Mouse (Mus musculus) limb, embryonic 11.5 days (tissue): ENCODE results near the gene Skida1. TPM values are rescaled to one million over a fixed set of nuclear protein-coding genes. Genes with fewer than 3 reads are reported as not detected.
A peak's percentile ranks its signal among the peaks of the same experiment; 100 is the strongest.

Experiments used
- ATAC-seq: fragments of 200-750 bp; cut with Nextera tagmentation; 2 replicates; pipeline ENCODE4 v1.8.0; 2017; ENCODE audit warnings: low read depth; ENCODE audit not compliant: insufficient number of reproducible peaks, low FRiP score, low TSS enrichment
- DNase-seq: peaks from one replicate; pipeline ENCODE4 v3.0.0-alpha.2; 2015; ENCODE audit warnings: low spot score
- H3K27ac ChIP-seq: fragments of 300-500 bp; sonication (generic); replicated peaks from 2 replicates; pipeline ENCODE4 v1.5.1; 2014; ENCODE audit warnings: low read depth, mild to moderate bottlenecking, low read length
- H3K27me3 ChIP-seq: fragments of 300-500 bp; sonication (generic); 2 replicates; pipeline ENCODE4 v1.6.1; 2014; ENCODE audit warnings: mild to moderate bottlenecking, low read length, mixed read lengths; ENCODE audit not compliant: control insufficient read depth, insufficient read depth
- H3K36me3 ChIP-seq: fragments of 300-500 bp; sonication (generic); 2 replicates; pipeline ENCODE4 v1.6.1; 2014; ENCODE audit warnings: mild to moderate bottlenecking, low read length, moderate library complexity, mixed read lengths; ENCODE audit not compliant: control insufficient read depth, insufficient read depth
- H3K4me1 ChIP-seq: fragments of 300-500 bp; sonication (generic); 2 replicates; pipeline ENCODE4 v1.6.1; 2014; ENCODE audit warnings: low read length, mixed read lengths; ENCODE audit not compliant: control insufficient read depth, insufficient read depth
- H3K4me2 ChIP-seq: fragments of 300-500 bp; sonication (generic); 2 replicates; pipeline ENCODE4 v1.6.1; 2014; ENCODE audit warnings: low read depth, mild to moderate bottlenecking, moderate library complexity; ENCODE audit not compliant: severe bottlenecking
- H3K4me3 ChIP-seq: fragments of 300-500 bp; sonication (generic); 2 replicates; pipeline ENCODE4 v1.5.1; 2014; ENCODE audit warnings: low read depth, low read length
- H3K9ac ChIP-seq: fragments of 300-500 bp; sonication (generic); 2 replicates; pipeline ENCODE4 v1.6.1; 2014; ENCODE audit warnings: mild to moderate bottlenecking, low read length
- H3K9me3 ChIP-seq: fragments of 300-500 bp; sonication (generic); 2 replicates; pipeline ENCODE4 v1.6.1; 2016; ENCODE audit warnings: low read length; ENCODE audit not compliant: control insufficient read depth
- WGBS: fragments of 180-500 bp; shearing (Covaris S2); extraction: QIAGEN DNeasy Blood & Tissue Kit; methylation state at CpG from one replicate; pipeline ENCODE4 v1.1.7; 2014; 5-methylcytosine and 5-hydroxymethylcytosine counted together
- polyA plus RNA-seq: library from polyadenylated mRNA; unstranded; fragments of >200 nt; fragmentation: Nextera tagmentation; extraction: Ambion mirVana; gene quantifications from 2 replicates; pipeline ENCODE4 v1.2.1, GENCODE M21; 2014

Skida1 gene
- polyA plus RNA-seq, 1 experiment from 2014 or later = 11.7 TPM

- no peaks in the 10 kb centered on the region for H3K9me3 ChIP-seq
- DNase-seq = no peak
- H3K4me3 ChIP-seq = no peak overlapping the region
- H3K36me3 ChIP-seq = no peaks in the 10 kb centered on the region
- 68% methylated on average over 5 of the region's 5 CpGs for WGBS
- peaks cover 5% of the 10 kb centered on the region; the same call in 1 of the 2 replicates for H3K4me1 ChIP-seq
- ATAC-seq = no peak
- H3K27me3 ChIP-seq = no peaks in the 10 kb centered on the region
- H3K27ac ChIP-seq = no peak overlapping the region
- peak overlapping the region; percentile 90; the same call in 1 of the 2 replicates for H3K4me2 ChIP-seq
- H3K9ac ChIP-seq = no peak overlapping the region
Measured at GRCm38 (mm10) chr2:18025116-18025515, 23.7 kb downstream of the Skida1 start.

- no peaks in the 10 kb centered on the region for H3K9me3 ChIP-seq
- ATAC-seq = no peak
- H3K4me3 ChIP-seq = no peak overlapping the region
- H3K9ac ChIP-seq = no peak overlapping the region
- no peak for DNase-seq
- H3K4me1 ChIP-seq = peaks cover 3% of the 10 kb centered on the region; the same call in 1 of the 2 replicates
- no peak overlapping the region for H3K4me2 ChIP-seq
- no peak overlapping the region for H3K27ac ChIP-seq
- H3K36me3 ChIP-seq = no peaks in the 10 kb centered on the region
- no peaks in the 10 kb centered on the region for H3K27me3 ChIP-seq
- 39% methylated on average over 1 of the region's 1 CpGs for WGBS
Measured at GRCm38 (mm10) chr2:18022886-18023285, 26.0 kb downstream of the Skida1 start.

GRCm38 (mm10) chr2:18019122-18019521, 29.7 kb downstream of the Skida1 start:
- 82% methylated on average over 1 of the region's 1 CpGs for WGBS

GRCm38 (mm10) chr2:18017321-18017720, 31.5 kb downstream of the Skida1 start:
- no peak overlapping the region for H3K27ac ChIP-seq
- H3K4me3 ChIP-seq = no peak overlapping the region
- no peaks in the 10 kb centered on the region for H3K27me3 ChIP-seq
- 91% methylated on average over 6 of the region's 6 CpGs for WGBS
- H3K4me2 ChIP-seq = no peak overlapping the region
- no peaks in the 10 kb centered on the region for H3K4me1 ChIP-seq
- H3K36me3 ChIP-seq = no peaks in the 10 kb centered on the region
- H3K9ac ChIP-seq = no peak overlapping the region
- no peaks in the 10 kb centered on the region for H3K9me3 ChIP-seq
- no peak for ATAC-seq
- no peak for DNase-seq

More at GRCm38 (mm10) chr2:18019122-18019521, 29.7 kb downstream of the Skida1 start:
- H3K9me3 ChIP-seq = no peaks in the 10 kb centered on the region
- H3K9ac ChIP-seq = no peak overlapping the region
- no peak for DNase-seq
- H3K4me3 ChIP-seq = no peak overlapping the region
- no peak overlapping the region for H3K27ac ChIP-seq
- H3K4me2 ChIP-seq = no peak overlapping the region
- no peaks in the 10 kb centered on the region for H3K27me3 ChIP-seq
- no peaks in the 10 kb centered on the region for H3K4me1 ChIP-seq
- no peaks in the 10 kb centered on the region for H3K36me3 ChIP-seq
- no peak for ATAC-seq

- no peak for ATAC-seq
Measured at GRCm38 (mm10) chr2:18016639-18017038, 32.2 kb downstream of the Skida1 start.

GRCm38 (mm10) chr2:18015581-18015980, 33.3 kb downstream of the Skida1 start:
- no peaks in the 10 kb centered on the region for H3K9me3 ChIP-seq
- H3K27me3 ChIP-seq = no peaks in the 10 kb centered on the region
- 67% methylated on average over 3 of the region's 3 CpGs for WGBS
- ATAC-seq (no peak), DNase-seq (no peak)
- H3K9ac ChIP-seq = no peak overlapping the region
- H3K4me1 ChIP-seq = no peaks in the 10 kb centered on the region
- no peaks in the 10 kb centered on the region for H3K36me3 ChIP-seq
- H3K4me2 ChIP-seq = no peak overlapping the region
- H3K4me3 ChIP-seq = no peak overlapping the region
- no peak overlapping the region for H3K27ac ChIP-seq

More at GRCm38 (mm10) chr2:18016639-18017038, 32.2 kb downstream of the Skida1 start:
- Histone ChIP-seq H3K4me3 (no peak overlapping the region), H3K9me3 (no peaks in the 10 kb centered on the region), H3K27me3 (no peaks in the 10 kb centered on the region), H3K27ac (no peak overlapping the region), H3K36me3 (no peaks in the 10 kb centered on the region), H3K4me2 (no peak overlapping the region), H3K9ac (no peak overlapping the region), H3K4me1 (no peaks in the 10 kb centered on the region)
- DNase-seq = no peak
- 91% methylated on average over 1 of the region's 1 CpGs for WGBS

GRCm38 (mm10) chr2:18012866-18013265, 36.0 kb downstream of the Skida1 start:
- Histone ChIP-seq H3K9me3 (no peaks in the 10 kb centered on the region), H3K4me1 (no peaks in the 10 kb centered on the region), H3K27me3 (no peaks in the 10 kb centered on the region), H3K4me3 (no peak overlapping the region), H3K27ac (no peak overlapping the region), H3K4me2 (no peak overlapping the region), H3K36me3 (no peaks in the 10 kb centered on the region), H3K9ac (no peak overlapping the region)
- WGBS = 90% methylated on average over 3 of the region's 3 CpGs
- ATAC-seq = no peak
- no peak for DNase-seq

- no peaks in the 10 kb centered on the region for H3K4me1 ChIP-seq
- ATAC-seq (no peak), DNase-seq (no peak)
- no peak overlapping the region for H3K4me2 ChIP-seq
- H3K27ac ChIP-seq = no peak overlapping the region
- H3K36me3 ChIP-seq = no peaks in the 10 kb centered on the region
- WGBS = 85% methylated on average over 6 of the region's 6 CpGs
- no peaks in the 10 kb centered on the region for H3K9me3 ChIP-seq
- H3K27me3 ChIP-seq = no peaks in the 10 kb centered on the region
- H3K4me3 ChIP-seq = no peak overlapping the region
- no peak overlapping the region for H3K9ac ChIP-seq
Measured at GRCm38 (mm10) chr2:18011226-18011625, 37.6 kb downstream of the Skida1 start.

- WGBS = 28% methylated on average over 8 of the region's 8 CpGs
- H3K36me3 ChIP-seq = no peaks in the 10 kb centered on the region
- no peak overlapping the region for H3K27ac ChIP-seq
- no peaks in the 10 kb centered on the region for H3K4me1 ChIP-seq
- DNase-seq (peak; percentile 34), ATAC-seq (peak; percentile 51; the same call in 1 of the 2 replicates)
- no peak overlapping the region for H3K9ac ChIP-seq
- no peak overlapping the region for H3K4me2 ChIP-seq
- no peaks in the 10 kb centered on the region for H3K9me3 ChIP-seq
- no peaks in the 10 kb centered on the region for H3K27me3 ChIP-seq
- no peak overlapping the region for H3K4me3 ChIP-seq
Measured at GRCm38 (mm10) chr2:18005137-18005536, 43.7 kb downstream of the Skida1 start.
